Mouse (Mus musculus): Measurements from ENCODE around the gene Aldh3b3.

Gene Aldh3b3

GRCm38 (mm10) chr19:4000949-4001525, 42.6 kb downstream of the Aldh3b3 start:
- intact Hi-C loops (cut with DNase I): no loop called here

- intact Hi-C loops (cut with DNase I): no loop called here
Observed at GRCm38 (mm10) chr19:4001752-4002151, 43.3 kb downstream of the Aldh3b3 start.

GRCm38 (mm10) chr19:4003112-4003511, 44.7 kb downstream of the Aldh3b3 start, which contains the start of gene Doc2g:
Gene Doc2g (plus strand): TSS chr19:4003313.
- intact Hi-C loops (cut with DNase I): no loop called here

- intact Hi-C loops (cut with DNase I): no loop called here
Observed at GRCm38 (mm10) chr19:4003641-4004040, 45.2 kb downstream of the Aldh3b3 start.

- intact Hi-C loops (cut with DNase I): no loop called here
Observed at GRCm38 (mm10) chr19:4004331-4004730, 45.9 kb downstream of the Aldh3b3 start.

GRCm38 (mm10) chr19:4005091-4005490, 46.6 kb downstream of the Aldh3b3 start:
- intact Hi-C loops (cut with DNase I): no loop called here

- intact Hi-C loops (cut with DNase I): no loop called here
Observed at GRCm38 (mm10) chr19:4005971-4006370, 47.5 kb downstream of the Aldh3b3 start.

GRCm38 (mm10) chr19:4011086-4011485, 52.6 kb downstream of the Aldh3b3 start:
- intact Hi-C loops (cut with DNase I): no loop called here

- intact Hi-C loops (cut with DNase I): loop anchor here (2.0 kb wide), 1 partner anchor 66 kb away; no protein-coding TSS in a partner anchor
Observed at GRCm38 (mm10) chr19:4012432-4013022, 54.1 kb downstream of the Aldh3b3 start, which contains the start of gene Ndufv1. Gene Ndufv1 (minus strand): TSS chr19:4012806.

- intact Hi-C loops (cut with DNase I): loop anchor here (2.0 kb wide), 1 partner anchor 66 kb away; no protein-coding TSS in a partner anchor
Observed at GRCm38 (mm10) chr19:4013066-4013465, 54.6 kb downstream of the Aldh3b3 start.

- intact Hi-C loops (cut with DNase I): no loop called here
Observed at GRCm38 (mm10) chr19:4014802-4015201, 56.4 kb downstream of the Aldh3b3 start.

- intact Hi-C loops (cut with DNase I): no loop called here
Observed at GRCm38 (mm10) chr19:4015635-4016034, 57.2 kb downstream of the Aldh3b3 start.

- intact Hi-C loops (cut with DNase I): no loop called here
Observed at GRCm38 (mm10) chr19:4017921-4018587, 59.6 kb downstream of the Aldh3b3 start.

GRCm38 (mm10) chr19:4018743-4019583, 60.5 kb downstream of the Aldh3b3 start:
- intact Hi-C loops (cut with DNase I): loop anchor here (1.0 kb wide), 1 partner anchor 28 kb away; no protein-coding TSS in a partner anchor
